Mouse (Mus musculus): ENCODE results near the gene Wipi2. TPM values are rescaled to one million over a fixed set of nuclear protein-coding genes. Genes with fewer than 3 reads are reported as not detected.

Gene Wipi2
- polyA plus RNA-seq, 1 experiment from 2014 or later = 46.7 TPM

GRCm38 (mm10) chr5:142718486-142718885 is 91.0 kb downstream of the Wipi2 start:
- Histone ChIP-seq H3K27me3 (replicated peaks) (no peaks in the 10 kb centered on the region), H3K27ac (no peak overlapping the region), H3K4me2 (no peak overlapping the region), H3K4me1 (peaks cover 2% of the 10 kb centered on the region), H3K36me3 (replicated peaks) (peaks cover 29% of the 10 kb centered on the region), H3K4me3 (no peak overlapping the region), H3K9me3 (no peaks in the 10 kb centered on the region), H3K9ac (no peak overlapping the region)
- ATAC-seq (replicated peaks) = no peak
- WGBS = 76% methylated on average over 25 of the region's 25 CpGs

DNA sequence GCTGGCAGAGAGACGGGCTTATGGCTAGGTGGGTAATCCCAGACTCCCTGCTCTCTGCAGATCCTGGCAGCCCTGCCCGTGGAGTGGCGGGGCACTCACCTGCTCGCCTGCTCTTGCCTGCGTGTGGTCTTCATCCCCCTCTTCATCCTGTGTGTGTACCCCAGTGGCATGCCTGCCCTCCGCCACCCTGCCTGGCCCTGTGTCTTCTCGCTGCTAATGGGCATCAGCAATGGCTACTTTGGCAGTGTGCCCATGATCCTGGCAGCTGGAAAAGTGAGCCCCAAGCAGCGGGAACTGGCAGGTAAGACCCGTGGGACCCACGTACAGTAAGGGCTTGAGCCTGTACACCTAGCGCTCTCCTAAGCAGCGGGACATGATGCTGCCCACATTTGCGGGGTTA is 92.4 kb downstream of the Wipi2 start:
- Histone ChIP-seq H3K27ac (no peak overlapping the region), H3K4me1 (peaks cover 8% of the 10 kb centered on the region), H3K27me3 (replicated peaks) (no peaks in the 10 kb centered on the region), H3K9me3 (no peaks in the 10 kb centered on the region), H3K4me2 (no peak overlapping the region), H3K36me3 (replicated peaks) (peaks cover 20% of the 10 kb centered on the region), H3K9ac (no peak overlapping the region), H3K4me3 (no peak overlapping the region)
- WGBS = 86% methylated on average over 13 of the region's 13 CpGs
- no peak for ATAC-seq (replicated peaks)

Other genes with a start within 250 kb of the Wipi2 start
- 6.9 and 8.1 TPM in 2 replicates for gene Foxk1, start 226.2 kb upstream of the Wipi2 start, polyA plus RNA-seq (2015; fragmentation: Nextera tagmentation; extraction: Ambion mirVana)
- 13.7 and 14.2 TPM in 2 replicates for gene Ap5z1, start 163.8 kb upstream of the Wipi2 start, polyA plus RNA-seq (2015; fragmentation: Nextera tagmentation; extraction: Ambion mirVana)
- 0.26 and 0.29 TPM in 2 replicates for gene Papolb, start 97.6 kb upstream of the Wipi2 start, polyA plus RNA-seq (2015; fragmentation: Nextera tagmentation; extraction: Ambion mirVana)
- 24.8 and 27.6 TPM in 2 replicates for gene Radil, start 76.6 kb upstream of the Wipi2 start, polyA plus RNA-seq (2015; fragmentation: Nextera tagmentation; extraction: Ambion mirVana)
- gene Mmd2, start 18.9 kb upstream of the Wipi2 start, polyA plus RNA-seq (2015; fragmentation: Nextera tagmentation; extraction: Ambion mirVana) = 40.9 and 47.5 TPM in 2 replicates
- gene Slc29a4, start 64.8 kb downstream of the Wipi2 start, polyA plus RNA-seq (2015; fragmentation: Nextera tagmentation; extraction: Ambion mirVana) = 97.2 and 100 TPM in 2 replicates
- gene Tnrc18, start 190.0 kb downstream of the Wipi2 start, polyA plus RNA-seq (2015; fragmentation: Nextera tagmentation; extraction: Ambion mirVana) = 36.3 and 38.6 TPM in 2 replicates

Data from midbrain, embryonic 15.5 days (tissue).